Mouse (Mus musculus) liver, embryonic 16.5 days (tissue): Measurements from ENCODE around the gene Apob. TPM values are rescaled to one million over a fixed set of nuclear protein-coding genes. Genes with fewer than 3 reads are reported as not detected.
A peak's percentile ranks its signal among the peaks of the same experiment; 100 is the strongest.

ENCODE experiments used
- ATAC-seq: fragments of 200-750 bp; cut with Nextera tagmentation; 2 replicates; pipeline ENCODE4 v1.8.0; 2017; ENCODE audit warnings: low read depth, mild to moderate bottlenecking, moderate number of reproducible peaks, moderate library complexity
- H3K27ac ChIP-seq: fragments of 300-500 bp; sonication (generic); 2 replicates; pipeline ENCODE4 v1.5.1; 2014; ENCODE audit warnings: mild to moderate bottlenecking, low read length
- H3K27me3 ChIP-seq: fragments of 300-500 bp; sonication (generic); 2 replicates; pipeline ENCODE4 v1.6.1; 2014; ENCODE audit warnings: low read depth, low read length, mixed read lengths; ENCODE audit not compliant: control insufficient read depth, insufficient read depth
- H3K36me3 ChIP-seq: fragments of 300-500 bp; sonication (generic); 2 replicates; pipeline ENCODE4 v1.6.1; 2014; ENCODE audit warnings: mild to moderate bottlenecking; ENCODE audit not compliant: control insufficient read depth, insufficient read depth
- H3K4me1 ChIP-seq: fragments of 300-500 bp; sonication (generic); 2 replicates; pipeline ENCODE4 v1.6.1; 2014; ENCODE audit warnings: low read depth, low read length, mixed read lengths; ENCODE audit not compliant: control insufficient read depth
- H3K4me2 ChIP-seq: fragments of 300-500 bp; sonication (generic); 2 replicates; pipeline ENCODE4 v1.6.1; 2014; ENCODE audit warnings: low read depth, low read length, mixed read lengths
- H3K4me3 ChIP-seq: fragments of 300-500 bp; sonication (generic); 2 replicates; pipeline ENCODE4 v1.5.1; 2014; ENCODE audit warnings: low read depth, mild to moderate bottlenecking, low read length
- H3K9ac ChIP-seq: fragments of 300-500 bp; sonication (generic); 2 replicates; pipeline ENCODE4 v1.6.1; 2014; ENCODE audit warnings: low read depth, low read length
- H3K9me3 ChIP-seq: fragments of 300-500 bp; sonication (generic); replicated peaks from 2 replicates; pipeline ENCODE4 v1.6.1; 2016; ENCODE audit warnings: low read length; ENCODE audit not compliant: control insufficient read depth
- WGBS: fragments of 180-500 bp; shearing (Covaris S2); extraction: QIAGEN DNeasy Blood & Tissue Kit; methylation state at CpG from one replicate; pipeline ENCODE4 v1.1.7; 2014; ENCODE audit not compliant: insufficient replicate concordance; 5-methylcytosine and 5-hydroxymethylcytosine counted together
- polyA plus RNA-seq: library from polyadenylated mRNA; unstranded; fragments of >200 nt; fragmentation: Nextera tagmentation; extraction: Ambion mirVana; gene quantifications from 2 replicates; pipeline ENCODE4 v1.2.1, GENCODE M21; 2015

Apob gene
- polyA plus RNA-seq, 1 experiment from 2014 or later, result 194 TPM

GRCm38 (mm10) chr12:7970817-7971216 is 6.6 kb upstream of the Apob start:
- Histone ChIP-seq H3K9ac (no peak overlapping the region), H3K27ac (no peak overlapping the region), H3K4me3 (no peak overlapping the region), H3K4me1 (no peaks in the 10 kb centered on the region), H3K4me2 (no peak overlapping the region), H3K27me3 (no peaks in the 10 kb centered on the region), H3K9me3 (no peaks in the 10 kb centered on the region), H3K36me3 (no peaks in the 10 kb centered on the region)
- WGBS, result 50% methylated on average over 3 of the region's 3 CpGs
- no peak for ATAC-seq

- Histone ChIP-seq H3K4me1 (no peaks in the 10 kb centered on the region), H3K9me3 (no peaks in the 10 kb centered on the region), H3K36me3 (no peaks in the 10 kb centered on the region), H3K9ac (no peak overlapping the region), H3K27me3 (no peaks in the 10 kb centered on the region), H3K27ac (no peak overlapping the region), H3K4me3 (no peak overlapping the region), H3K4me2 (no peak overlapping the region)
- 67% methylated on average over 2 of the region's 2 CpGs for WGBS
- no peak for ATAC-seq
Observed at GRCm38 (mm10) chr12:7971736-7972135, 5.7 kb upstream of the Apob start.

GRCm38 (mm10) chr12:7973773-7974322 is 3.6 kb upstream of the Apob start:
- no peak for ATAC-seq
- H3K9ac ChIP-seq, result no peak overlapping the region
- H3K4me1 ChIP-seq, result no peaks in the 10 kb centered on the region
- H3K4me3 ChIP-seq, result no peak overlapping the region
- H3K27me3 ChIP-seq, result no peaks in the 10 kb centered on the region
- no peak overlapping the region for H3K4me2 ChIP-seq
- 40% methylated on average over 5 of the region's 5 CpGs for WGBS
- H3K36me3 ChIP-seq, result no peaks in the 10 kb centered on the region
- no peak overlapping the region for H3K27ac ChIP-seq
- H3K9me3 ChIP-seq, result no peaks in the 10 kb centered on the region

GRCm38 (mm10) chr12:7978190-7978884 is 889 bp downstream of the Apob start:
- H3K36me3 ChIP-seq, result no peaks in the 10 kb centered on the region
- H3K27me3 ChIP-seq, result no peaks in the 10 kb centered on the region
- peak overlapping the region; percentile 36; the same call in 1 of the 2 replicates for H3K9ac ChIP-seq
- WGBS, result 41% methylated on average over 13 of the region's 13 CpGs
- H3K4me1 ChIP-seq, result no peaks in the 10 kb centered on the region
- ATAC-seq, result peak; percentile 90
- no peaks in the 10 kb centered on the region for H3K9me3 ChIP-seq
- peak overlapping the region; percentile 40; the same call in 1 of the 2 replicates for H3K4me2 ChIP-seq
- H3K27ac ChIP-seq, result peak overlapping the region; percentile 67
- H3K4me3 ChIP-seq, result peak overlapping the region; percentile 55

GRCm38 (mm10) chr12:7984411-7984810 is 7.0 kb downstream of the Apob start:
- no peak for ATAC-seq
- H3K4me3 ChIP-seq, result no peak overlapping the region
- no peaks in the 10 kb centered on the region for H3K4me1 ChIP-seq
- H3K4me2 ChIP-seq, result no peak overlapping the region
- 54% methylated on average over 1 of the region's 1 CpGs for WGBS
- H3K27me3 ChIP-seq, result no peaks in the 10 kb centered on the region
- H3K27ac ChIP-seq, result no peak overlapping the region
- no peak overlapping the region for H3K9ac ChIP-seq
- peaks cover 3% of the 10 kb centered on the region; the same call in 1 of the 2 replicates for H3K36me3 ChIP-seq
- H3K9me3 ChIP-seq, result no peaks in the 10 kb centered on the region

GRCm38 (mm10) chr12:7990804-7991203 is 13.4 kb downstream of the Apob start:
- Histone ChIP-seq H3K27me3 (no peaks in the 10 kb centered on the region), H3K36me3 (peaks cover 3% of the 10 kb centered on the region; the same call in 1 of the 2 replicates), H3K4me1 (no peaks in the 10 kb centered on the region), H3K27ac (no peak overlapping the region), H3K4me2 (no peak overlapping the region), H3K9me3 (no peaks in the 10 kb centered on the region), H3K4me3 (no peak overlapping the region), H3K9ac (no peak overlapping the region)
- 7% methylated on average over 3 of the region's 3 CpGs for WGBS
- ATAC-seq, result no peak

- H3K36me3 ChIP-seq, result peaks cover 3% of the 10 kb centered on the region; the same call in 1 of the 2 replicates
Observed at GRCm38 (mm10) chr12:7991570-7991969, 14.1 kb downstream of the Apob start.

GRCm38 (mm10) chr12:8020931-8021330 is 43.5 kb downstream of the Apob start:
- Histone ChIP-seq H3K4me2 (no peak overlapping the region), H3K9me3 (no peaks in the 10 kb centered on the region), H3K36me3 (no peaks in the 10 kb centered on the region), H3K27ac (no peak overlapping the region), H3K4me3 (no peak overlapping the region), H3K4me1 (no peaks in the 10 kb centered on the region), H3K27me3 (no peaks in the 10 kb centered on the region), H3K9ac (no peak overlapping the region)
- WGBS, result 63% methylated on average over 1 of the region's 1 CpGs
- ATAC-seq, result no peak

More at GRCm38 (mm10) chr12:7991570-7991969, 14.1 kb downstream of the Apob start:
- Histone ChIP-seq H3K4me1 (no peaks in the 10 kb centered on the region), H3K4me2 (no peak overlapping the region), H3K27me3 (no peaks in the 10 kb centered on the region), H3K9ac (no peak overlapping the region), H3K27ac (no peak overlapping the region), H3K9me3 (no peaks in the 10 kb centered on the region), H3K4me3 (no peak overlapping the region)
- ATAC-seq, result no peak
- 15% methylated on average over 1 of the region's 1 CpGs for WGBS

GRCm38 (mm10) chr12:8029520-8029919 is 52.1 kb downstream of the Apob start:
- Histone ChIP-seq H3K4me2 (no peak overlapping the region), H3K27me3 (no peaks in the 10 kb centered on the region), H3K4me1 (no peaks in the 10 kb centered on the region), H3K36me3 (no peaks in the 10 kb centered on the region), H3K9me3 (no peaks in the 10 kb centered on the region), H3K4me3 (no peak overlapping the region), H3K27ac (no peak overlapping the region), H3K9ac (no peak overlapping the region)
- WGBS, result 71% methylated on average over 7 of the region's 7 CpGs
- ATAC-seq, result no peak
